Mouse (Mus musculus) layer of hippocampus, adult 11-12 months (tissue): ENCODE data around the gene Ripk4.

Experiments
- DNase-seq: peaks from one replicate; pipeline ENCODE4 v3.0.0; 2022; ENCODE audit warnings: low spot score

The Ripk4 gene

GRCm38 (mm10) chr16:97763061-97763989, at the start of gene Ripk4:
Gene Ripk4 (minus strand): TSS chr16:97763787.
- no peak for DNase-seq

GRCm38 (mm10) chr16:97808881-97809280, 45.3 kb upstream of the Ripk4 start:
- DNase-seq: no peak

GRCm38 (mm10) chr16:97805646-97806045, 42.1 kb upstream of the Ripk4 start:
- no peak for DNase-seq

GRCm38 (mm10) chr16:97804680-97805547, 41.3 kb upstream of the Ripk4 start:
- DNase-seq: peak; percentile 92

GRCm38 (mm10) chr16:97797950-97798869, 34.6 kb upstream of the Ripk4 start:
- DNase-seq: no peak

GRCm38 (mm10) chr16:97797212-97797611, 33.6 kb upstream of the Ripk4 start:
- no peak for DNase-seq

GRCm38 (mm10) chr16:97794256-97794655, 30.7 kb upstream of the Ripk4 start:
- no peak for DNase-seq

- no peak for DNase-seq
Measured at GRCm38 (mm10) chr16:97783057-97783456, 19.5 kb upstream of the Ripk4 start.

GRCm38 (mm10) chr16:97778353-97779025, 14.9 kb upstream of the Ripk4 start:
- DNase-seq: peak; percentile 85

- DNase-seq: no peak
Measured at GRCm38 (mm10) chr16:97766501-97766900, 2.9 kb upstream of the Ripk4 start.

GRCm38 (mm10) chr16:97764626-97765025, 1.0 kb upstream of the Ripk4 start:
- no peak for DNase-seq

GRCm38 (mm10) chr16:97763990-97764340, 378 bp upstream of the Ripk4 start:
- DNase-seq: no peak

GRCm38 (mm10) chr16:97761782-97762181, 1.8 kb downstream of the Ripk4 start:
- no peak for DNase-seq

- DNase-seq: no peak
Measured at GRCm38 (mm10) chr16:97759681-97760080, 3.9 kb downstream of the Ripk4 start.

GRCm38 (mm10) chr16:97758288-97758687, 5.3 kb downstream of the Ripk4 start:
- DNase-seq: no peak

GRCm38 (mm10) chr16:97756460-97756859, 7.1 kb downstream of the Ripk4 start:
- no peak for DNase-seq

GRCm38 (mm10) chr16:97752316-97752941, 11.2 kb downstream of the Ripk4 start:
- no peak for DNase-seq

- peak; percentile 48 for DNase-seq
Measured at GRCm38 (mm10) chr16:97751884-97752283, 11.7 kb downstream of the Ripk4 start.

- DNase-seq: no peak
Measured at GRCm38 (mm10) chr16:97748421-97748820, 15.2 kb downstream of the Ripk4 start.

- no peak for DNase-seq
Measured at GRCm38 (mm10) chr16:97738030-97738429, 25.6 kb downstream of the Ripk4 start.

- DNase-seq: no peak
Measured at GRCm38 (mm10) chr16:97736562-97736961, 27.0 kb downstream of the Ripk4 start.
